Mouse (Mus musculus) erythroblast, embryonic 14.5 days (primary cell): ENCODE measurements at regions not wholly inside any gene's neighbourhood (a gene's known extent, or its start where the extent isn't known, plus 50 kb on each side); places are given as distances from the start of the nearest gene placed in this dataset.

Source experiments
- H3K27me3 ChIP-seq: 2 replicates; pipeline ENCODE4 v1.6.1; 2012; ENCODE audit warnings: inconsistent platforms; ENCODE audit not compliant: control insufficient read depth
- H3K36me3 ChIP-seq: 2 replicates; pipeline ENCODE4 v1.6.1; 2012; ENCODE audit warnings: mild to moderate bottlenecking, inconsistent platforms; ENCODE audit not compliant: control insufficient read depth
- H3K4me1 ChIP-seq: 2 replicates; pipeline ENCODE4 v1.6.1; 2012; ENCODE audit warnings: inconsistent platforms; ENCODE audit not compliant: control insufficient read depth
- H3K4me3 ChIP-seq: replicated peaks from 2 replicates; pipeline ENCODE3; 2012; ENCODE audit warnings: moderate library complexity, mild to moderate bottlenecking, inconsistent platforms
- H3K9me3 ChIP-seq: 2 replicates; pipeline ENCODE4 v1.6.1; 2012; ENCODE audit warnings: low read length, inconsistent platforms, mixed read lengths; ENCODE audit not compliant: control insufficient read depth
- GATA1 ChIP-seq: IDR thresholded peaks from 2 replicates; pipeline ENCODE4 v1.6.1; 2012; ENCODE audit warnings: low read length, inconsistent platforms, mixed read lengths
- TAL1 ChIP-seq: IDR thresholded peaks from 3 replicates; pipeline ENCODE4 v1.6.1; 2012; ENCODE audit warnings: low read length, inconsistent platforms, mixed read lengths

DNA sequence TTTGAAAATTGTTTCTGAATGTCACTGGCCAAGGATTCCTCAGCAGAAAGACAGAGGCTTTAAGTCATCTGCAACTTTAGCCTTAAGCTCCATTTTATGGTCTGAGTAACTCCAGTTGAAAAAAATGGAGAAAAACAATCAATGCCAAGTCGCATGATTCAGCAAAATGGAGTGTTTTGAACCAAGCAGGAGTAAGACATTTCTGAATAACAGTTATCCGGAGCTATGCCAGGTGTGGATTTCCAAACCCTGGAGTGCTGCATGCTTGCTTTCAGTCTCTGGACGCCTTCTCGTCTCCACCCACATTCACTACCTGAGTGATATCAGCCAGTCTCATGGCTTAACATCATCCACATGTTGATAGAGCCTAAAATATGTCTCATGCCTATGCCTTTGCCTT lies 93.7 kb downstream of the Gm10260 start:
- Histone ChIP-seq H3K4me3 (no peak overlapping the region), H3K27me3 (peaks cover 3% of the 10 kb centered on the region; the same call in 1 of the 2 replicates), H3K36me3 (no peaks in the 10 kb centered on the region), H3K9me3 (no peaks in the 10 kb centered on the region), H3K4me1 (no peaks in the 10 kb centered on the region)
- TF ChIP-seq TAL1: no peak
- TF ChIP-seq GATA1: no peak

GRCm38 (mm10) chr13:97665226-97665625 lies 95.2 kb downstream of the Gm10260 start:
- H3K27me3 ChIP-seq: no peaks in the 10 kb centered on the region
- no peak for TF ChIP-seq GATA1
- TF ChIP-seq TAL1: no peak
- no peak overlapping the region for H3K4me3 ChIP-seq

DNA sequence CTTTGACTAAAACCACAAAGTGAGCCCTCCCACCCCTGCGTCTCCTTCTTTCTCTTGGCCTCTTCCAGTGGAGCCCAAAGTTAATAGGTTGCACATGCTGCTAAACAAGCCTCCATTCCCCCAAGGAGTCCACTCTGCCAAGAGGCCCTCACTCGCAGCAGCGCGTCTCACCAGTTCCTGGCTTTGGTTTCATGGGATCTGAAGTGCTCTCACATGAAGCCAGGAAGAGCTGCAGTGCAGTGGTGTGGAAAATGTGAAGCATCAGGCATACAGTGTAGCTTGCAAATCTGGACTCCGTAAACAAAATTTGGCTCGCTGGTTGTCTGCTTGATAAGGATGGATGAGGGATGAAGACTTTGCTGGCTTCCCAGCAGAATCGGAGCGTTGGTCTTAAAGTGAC lies 97.7 kb downstream of the Gm10260 start:
- TF ChIP-seq GATA1 (no peak), TAL1 (no peak)
- H3K27me3 ChIP-seq: no peaks in the 10 kb centered on the region
- no peak overlapping the region for H3K4me3 ChIP-seq
- no peaks in the 10 kb centered on the region for H3K36me3 ChIP-seq
- no peaks in the 10 kb centered on the region for H3K9me3 ChIP-seq
- no peaks in the 10 kb centered on the region for H3K4me1 ChIP-seq

More at GRCm38 (mm10) chr13:97665226-97665625, 95.2 kb downstream of the Gm10260 start:
- H3K36me3 ChIP-seq: no peaks in the 10 kb centered on the region
- no peaks in the 10 kb centered on the region for H3K9me3 ChIP-seq
- no peaks in the 10 kb centered on the region for H3K4me1 ChIP-seq

DNA sequence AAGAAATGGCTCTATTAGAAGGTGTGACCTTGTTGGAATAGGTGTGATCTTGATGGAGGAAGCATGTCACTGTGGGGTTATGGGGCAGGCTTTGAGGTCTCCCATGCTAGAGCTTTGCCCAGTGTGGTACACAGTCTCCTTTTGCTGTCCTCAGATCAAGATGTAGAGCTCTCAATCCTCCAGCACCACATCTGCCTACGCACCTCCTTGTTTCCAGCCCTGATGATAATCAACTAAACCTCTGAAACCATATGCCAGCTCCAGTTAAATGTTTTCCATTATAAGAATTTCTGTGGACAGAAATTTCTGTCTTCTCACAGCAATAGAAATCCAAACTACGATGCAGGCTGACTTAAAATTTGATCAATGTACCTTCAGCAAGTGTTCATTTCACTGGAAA lies 103.8 kb downstream of the Gm10260 start:
- Histone ChIP-seq H3K9me3 (no peaks in the 10 kb centered on the region; the same call in 1 of the 2 replicates), H3K4me1 (no peaks in the 10 kb centered on the region), H3K4me3 (no peak overlapping the region), H3K27me3 (no peaks in the 10 kb centered on the region), H3K36me3 (no peaks in the 10 kb centered on the region)
- TF ChIP-seq GATA1 (no peak), TAL1 (no peak)

DNA sequence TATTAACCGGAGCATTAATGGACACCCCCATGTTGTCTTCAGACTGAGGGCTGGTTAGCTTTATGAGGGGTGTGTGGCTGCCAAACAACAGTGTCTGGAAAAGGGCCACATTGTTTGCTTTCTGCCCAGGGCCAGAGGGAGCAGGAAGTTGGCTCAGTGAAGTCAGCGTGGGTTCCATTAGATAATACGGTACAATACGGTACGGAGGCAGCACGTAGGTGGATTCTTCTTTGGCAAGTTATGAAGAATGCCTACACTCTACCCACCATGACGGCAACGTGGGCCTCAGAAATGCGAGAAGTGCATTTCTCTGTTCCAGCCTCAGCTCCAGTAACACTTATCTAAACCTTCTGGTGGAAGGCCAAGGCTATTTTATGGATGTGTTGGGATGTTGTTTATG lies 108.2 kb downstream of the Gm10260 start:
- Histone ChIP-seq H3K27me3 (no peaks in the 10 kb centered on the region), H3K36me3 (no peaks in the 10 kb centered on the region)
- TF ChIP-seq GATA1 (no peak), TAL1 (no peak)

DNA sequence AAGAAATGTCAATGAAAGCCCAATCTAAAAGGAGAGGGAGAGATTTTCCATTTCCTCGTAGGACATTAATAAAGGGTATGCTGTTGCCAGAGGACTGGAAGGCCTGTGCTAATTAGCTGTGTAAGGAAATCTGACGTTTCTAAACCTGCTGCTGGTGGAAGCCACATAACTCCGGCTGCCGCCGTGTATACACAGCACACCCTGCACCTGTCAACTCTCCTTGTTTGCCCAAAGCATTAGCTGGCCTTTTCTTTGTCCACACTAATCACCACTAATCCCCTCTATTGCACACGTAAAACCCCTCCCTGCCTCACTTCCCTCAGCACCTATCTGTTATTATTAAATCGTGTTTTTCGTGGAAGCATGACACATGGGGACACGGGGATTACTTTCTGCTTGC lies 108.7 kb downstream of the Gm10260 start:
- TF ChIP-seq GATA1 (no peak), TAL1 (no peak)
- no peak overlapping the region for H3K4me3 ChIP-seq
- H3K4me1 ChIP-seq: no peaks in the 10 kb centered on the region
- no peaks in the 10 kb centered on the region for H3K27me3 ChIP-seq
- H3K36me3 ChIP-seq: no peaks in the 10 kb centered on the region
- H3K9me3 ChIP-seq: no peaks in the 10 kb centered on the region; the same call in 1 of the 2 replicates

More for the DNA sequence above, 108.2 kb downstream of the Gm10260 start:
- Histone ChIP-seq H3K4me3 (no peak overlapping the region), H3K9me3 (no peaks in the 10 kb centered on the region; the same call in 1 of the 2 replicates), H3K4me1 (no peaks in the 10 kb centered on the region)

DNA sequence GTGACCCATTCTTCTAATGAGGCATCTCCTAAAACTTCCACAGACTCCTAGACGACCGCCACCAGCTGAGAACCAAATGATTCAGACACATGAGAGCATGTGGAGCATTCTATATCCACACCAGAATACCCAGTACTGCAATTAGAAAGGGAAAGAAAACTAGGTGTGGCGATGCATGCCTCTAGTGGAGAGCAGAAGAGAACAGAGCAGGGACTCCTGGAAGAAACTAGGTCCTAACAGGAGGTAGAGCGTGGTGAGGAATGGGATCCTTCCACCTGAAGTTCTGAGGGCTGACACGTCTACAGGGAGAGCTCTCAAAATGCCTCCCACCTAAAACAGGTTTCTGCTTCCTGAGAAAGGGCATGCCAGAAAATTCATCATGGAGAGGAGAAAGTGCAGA lies 109.3 kb downstream of the Gm10260 start:
- Histone ChIP-seq H3K27me3 (no peaks in the 10 kb centered on the region), H3K4me3 (no peak overlapping the region), H3K9me3 (no peaks in the 10 kb centered on the region; the same call in 1 of the 2 replicates), H3K36me3 (no peaks in the 10 kb centered on the region), H3K4me1 (no peaks in the 10 kb centered on the region)
- TF ChIP-seq GATA1 (no peak), TAL1 (no peak)

GRCm38 (mm10) chr13:97650191-97650590 lies 110.2 kb downstream of the Gm10260 start:
- no peaks in the 10 kb centered on the region for H3K27me3 ChIP-seq
- H3K9me3 ChIP-seq: no peaks in the 10 kb centered on the region; the same call in 1 of the 2 replicates

DNA sequence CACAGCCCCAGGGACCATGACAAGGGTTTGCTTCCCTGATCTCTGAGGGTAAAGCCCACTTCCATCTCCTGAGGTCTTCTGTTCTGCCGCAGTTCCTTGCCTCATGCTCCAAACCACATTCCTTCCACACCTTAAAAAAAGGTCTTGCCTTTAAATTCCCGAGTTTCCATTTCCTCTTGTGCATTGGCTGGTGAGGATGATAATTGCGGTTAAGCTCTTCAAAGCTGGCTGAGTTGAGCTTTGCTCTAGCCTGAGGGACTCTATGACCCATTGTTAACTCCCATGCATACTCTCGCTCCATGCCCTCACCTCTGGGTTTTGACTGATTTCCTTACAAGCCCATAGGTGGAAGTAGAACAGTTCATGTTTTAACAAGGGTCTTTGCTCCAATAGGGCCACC lies 112.9 kb downstream of the Gm10260 start:
- no peaks in the 10 kb centered on the region for H3K36me3 ChIP-seq
- TF ChIP-seq GATA1: no peak
- no peak for TF ChIP-seq TAL1
- no peak overlapping the region for H3K4me3 ChIP-seq
- no peaks in the 10 kb centered on the region; the same call in 1 of the 2 replicates for H3K9me3 ChIP-seq
- no peaks in the 10 kb centered on the region for H3K4me1 ChIP-seq
- no peaks in the 10 kb centered on the region for H3K27me3 ChIP-seq

More at GRCm38 (mm10) chr13:97650191-97650590, 110.2 kb downstream of the Gm10260 start:
- Histone ChIP-seq H3K4me1 (no peaks in the 10 kb centered on the region), H3K4me3 (no peak overlapping the region), H3K36me3 (no peaks in the 10 kb centered on the region)
- no peak for TF ChIP-seq TAL1
- no peak for TF ChIP-seq GATA1

DNA sequence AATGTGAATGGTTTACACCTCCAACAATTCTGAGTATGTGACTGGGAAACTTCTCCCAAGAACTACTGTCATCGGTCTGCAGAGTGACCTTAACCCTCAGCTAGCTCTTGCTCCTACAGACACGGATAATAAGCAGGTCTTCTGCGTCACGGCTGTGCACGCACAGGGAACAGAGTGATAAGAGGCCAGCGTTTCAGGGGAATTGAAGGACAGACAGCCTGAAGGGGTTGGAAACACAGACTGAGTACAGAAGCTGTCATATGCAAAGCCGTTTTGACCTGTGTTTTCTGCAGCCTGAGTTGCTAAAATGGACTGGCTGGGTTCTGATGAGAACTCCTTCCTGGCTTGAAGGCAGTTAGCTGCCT lies 114.4 kb downstream of the Gm10260 start:
- H3K4me1 ChIP-seq: no peaks in the 10 kb centered on the region
- H3K27me3 ChIP-seq: no peaks in the 10 kb centered on the region
- H3K36me3 ChIP-seq: no peaks in the 10 kb centered on the region
- H3K4me3 ChIP-seq: no peak overlapping the region
- H3K9me3 ChIP-seq: no peaks in the 10 kb centered on the region
- TF ChIP-seq GATA1: no peak
